Mouse (Mus musculus) bone marrow macrophage, adult 2 months (primary cell): ENCODE measurements around the gene Gpr88.

Experiments
- CTCF ChIP-seq: IDR thresholded peaks from 2 replicates; pipeline ENCODE4 v1.5.1; 2012; ENCODE audit warnings: low read depth, mild to moderate bottlenecking, low read length, moderate library complexity
- POLR2A ChIP-seq: IDR thresholded peaks from 2 replicates; pipeline ENCODE4 v1.6.1; 2012; ENCODE audit warnings: mild to moderate bottlenecking, low read depth, low read length, borderline replicate concordance

DNA sequence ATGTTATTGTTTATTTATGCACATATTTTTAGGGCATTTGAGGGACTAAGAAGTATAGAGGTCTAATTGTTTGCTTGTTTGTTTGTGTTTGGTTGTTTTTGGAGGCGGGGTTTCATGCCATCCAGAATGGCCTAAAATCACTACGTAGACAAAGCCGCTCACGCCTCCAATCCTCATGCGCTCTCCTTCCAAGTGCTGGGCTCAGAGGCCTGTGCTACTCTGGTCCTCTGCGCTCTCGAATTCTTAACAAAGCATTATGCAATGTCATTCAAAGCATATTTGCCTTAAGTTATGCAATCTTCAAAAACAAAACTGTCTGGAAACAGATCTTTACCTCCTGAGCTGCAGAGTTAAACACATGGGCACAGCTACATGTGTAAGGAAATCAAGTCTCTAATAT lies 49.3 kb upstream of the Gpr88 start:
- no peak for TF ChIP-seq CTCF
- no peak for TF ChIP-seq POLR2A
